Mouse (Mus musculus) neural tube, embryonic 15.5 days (tissue): Measurements from ENCODE around the gene Hexim2. TPM values are rescaled to one million over a fixed set of nuclear protein-coding genes. Genes with fewer than 3 reads are reported as not detected.

Experiments
- ATAC-seq: fragments of 200-750 bp; cut with Nextera tagmentation; 2 replicates; pipeline ENCODE4 v1.8.0; 2017; ENCODE audit warnings: mild to moderate bottlenecking, moderate TSS enrichment, moderate library complexity; ENCODE audit not compliant: low FRiP score
- H3K27ac ChIP-seq: fragments of 300-500 bp; sonication (generic); replicated peaks from 2 replicates; pipeline ENCODE4 v1.5.1; 2015; ENCODE audit warnings: mild to moderate bottlenecking, inconsistent platforms
- H3K27me3 ChIP-seq: fragments of 300-500 bp; sonication (generic); replicated peaks from 2 replicates; pipeline ENCODE4 v1.6.1; 2015; ENCODE audit warnings: inconsistent platforms
- H3K36me3 ChIP-seq: fragments of 300-500 bp; sonication (generic); 2 replicates; pipeline ENCODE4 v1.6.1; 2015; ENCODE audit warnings: inconsistent platforms
- H3K4me1 ChIP-seq: fragments of 300-500 bp; sonication (generic); 2 replicates; pipeline ENCODE4 v1.6.1; 2015; ENCODE audit warnings: inconsistent platforms
- H3K4me2 ChIP-seq: fragments of 300-500 bp; sonication (generic); 2 replicates; pipeline ENCODE4 v1.6.1; 2015; ENCODE audit warnings: inconsistent platforms, mild to moderate bottlenecking, moderate library complexity
- H3K4me3 ChIP-seq: fragments of 300-500 bp; sonication (generic); replicated peaks from 2 replicates; pipeline ENCODE4 v1.5.1; 2015; ENCODE audit warnings: mild to moderate bottlenecking, inconsistent platforms
- H3K9ac ChIP-seq: fragments of 300-500 bp; sonication (generic); replicated peaks from 2 replicates; pipeline ENCODE4 v1.6.1; 2015; ENCODE audit warnings: mild to moderate bottlenecking, inconsistent platforms
- H3K9me3 ChIP-seq: fragments of 300-500 bp; sonication (generic); replicated peaks from 2 replicates; pipeline ENCODE4 v1.6.1; 2016; ENCODE audit warnings: inconsistent platforms
- WGBS: fragments of 180-500 bp; shearing (Covaris S2); methylation state at CpG from one replicate; pipeline ENCODE4 v1.1.7; 2015; ENCODE audit warnings: mixed read lengths; 5-methylcytosine and 5-hydroxymethylcytosine counted together
- polyA plus RNA-seq: library from polyadenylated mRNA; unstranded; fragments of >200 nt; fragmentation: Nextera tagmentation; extraction: Ambion mirVana; gene quantifications from 2 replicates; pipeline ENCODE4 v1.2.1, GENCODE M21; 2015

Hexim2 gene
- polyA plus RNA-seq = 28.4 and 29.0 TPM in 2 replicates

DNA sequence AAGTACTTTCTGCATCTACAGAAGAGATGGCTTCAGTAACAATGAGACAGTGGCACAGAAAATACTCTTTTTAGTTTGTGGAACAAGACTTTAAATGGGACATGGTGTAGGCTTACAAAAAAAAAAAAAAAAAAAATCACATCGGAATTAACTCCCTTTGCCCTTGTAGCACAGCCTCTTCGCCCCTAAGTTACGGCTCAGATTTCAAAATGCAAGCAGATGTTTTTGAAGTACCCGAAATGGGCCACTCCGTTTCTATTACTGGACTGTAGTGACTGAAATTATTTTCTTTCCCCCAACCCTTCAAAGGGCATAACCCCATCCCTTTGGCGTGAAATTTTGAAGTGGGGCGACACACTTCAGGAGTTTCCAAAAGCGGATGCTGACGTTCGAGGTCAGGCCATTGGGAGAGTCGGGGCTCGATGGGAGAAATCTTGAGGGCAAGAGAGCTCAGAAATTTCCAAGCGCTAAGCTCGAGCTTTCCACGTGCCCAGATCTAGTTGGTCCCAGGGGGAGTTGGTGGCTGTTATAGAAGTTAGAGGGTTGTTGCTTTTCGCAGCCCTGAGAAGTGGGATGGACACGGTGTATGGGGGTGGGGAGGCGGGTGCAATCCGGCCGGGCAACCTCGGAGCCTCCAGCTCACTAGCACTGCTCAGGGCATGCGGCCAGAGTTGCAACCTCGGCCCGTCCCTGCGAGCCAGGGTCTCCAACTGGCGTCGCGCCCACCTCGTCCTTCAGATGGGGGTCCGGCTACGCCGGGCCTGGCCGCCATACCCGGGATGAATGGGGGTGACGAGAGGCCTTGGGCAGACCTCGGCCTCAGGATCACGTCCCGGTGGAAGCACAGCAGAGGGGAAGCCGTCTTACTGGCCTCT, at the start of gene Hexim2:
Gene Hexim2 (plus strand): TSS at position 729 of the 875 bp plus-strand sequence.
- Histone ChIP-seq H3K27ac (peak within 1 kb of the TSS; percentile 99), H3K4me2 (peak within 1 kb of the TSS; percentile 85), H3K27me3 (no peaks in the 10 kb centered on the region), H3K9me3 (no peaks in the 10 kb centered on the region), H3K4me1 (peaks cover 54% of the 10 kb centered on the region), H3K36me3 (no peaks in the 10 kb centered on the region), H3K9ac (peak within 1 kb of the TSS; percentile 94), H3K4me3 (peak within 1 kb of the TSS; percentile 80)
- under 1% methylated on average over 39 of the region's 39 CpGs for WGBS
- ATAC-seq = peak; percentile 70

DNA sequence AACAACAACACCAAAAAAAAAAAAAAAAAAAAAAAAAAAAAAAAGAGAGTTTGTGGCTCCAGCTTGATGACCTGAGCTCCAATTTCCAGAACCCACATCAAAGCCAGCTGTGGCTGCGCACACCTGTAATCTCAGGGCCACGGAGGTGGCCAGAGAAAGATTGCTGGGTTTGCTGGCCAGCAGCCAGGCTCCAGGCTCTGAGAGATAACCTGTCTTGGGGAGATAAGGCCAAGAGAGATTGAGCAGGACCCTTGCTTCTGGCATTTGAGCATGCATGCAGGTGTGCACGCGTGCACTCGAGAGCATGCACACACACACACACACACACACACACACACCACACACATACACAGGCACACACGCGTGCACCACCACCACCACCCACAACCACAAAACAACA, 38.9 kb upstream of the Hexim2 start:
- H3K9ac ChIP-seq = no peak overlapping the region
- H3K4me3 ChIP-seq = no peak overlapping the region
- H3K4me2 ChIP-seq = no peak overlapping the region
- H3K4me1 ChIP-seq = no peaks in the 10 kb centered on the region
- peaks cover 8% of the 10 kb centered on the region for H3K27me3 ChIP-seq
- WGBS = 89% methylated on average over 7 of the region's 7 CpGs
- ATAC-seq = no peak
- no peaks in the 10 kb centered on the region for H3K36me3 ChIP-seq
- no peak overlapping the region for H3K27ac ChIP-seq
- H3K9me3 ChIP-seq = no peaks in the 10 kb centered on the region

DNA sequence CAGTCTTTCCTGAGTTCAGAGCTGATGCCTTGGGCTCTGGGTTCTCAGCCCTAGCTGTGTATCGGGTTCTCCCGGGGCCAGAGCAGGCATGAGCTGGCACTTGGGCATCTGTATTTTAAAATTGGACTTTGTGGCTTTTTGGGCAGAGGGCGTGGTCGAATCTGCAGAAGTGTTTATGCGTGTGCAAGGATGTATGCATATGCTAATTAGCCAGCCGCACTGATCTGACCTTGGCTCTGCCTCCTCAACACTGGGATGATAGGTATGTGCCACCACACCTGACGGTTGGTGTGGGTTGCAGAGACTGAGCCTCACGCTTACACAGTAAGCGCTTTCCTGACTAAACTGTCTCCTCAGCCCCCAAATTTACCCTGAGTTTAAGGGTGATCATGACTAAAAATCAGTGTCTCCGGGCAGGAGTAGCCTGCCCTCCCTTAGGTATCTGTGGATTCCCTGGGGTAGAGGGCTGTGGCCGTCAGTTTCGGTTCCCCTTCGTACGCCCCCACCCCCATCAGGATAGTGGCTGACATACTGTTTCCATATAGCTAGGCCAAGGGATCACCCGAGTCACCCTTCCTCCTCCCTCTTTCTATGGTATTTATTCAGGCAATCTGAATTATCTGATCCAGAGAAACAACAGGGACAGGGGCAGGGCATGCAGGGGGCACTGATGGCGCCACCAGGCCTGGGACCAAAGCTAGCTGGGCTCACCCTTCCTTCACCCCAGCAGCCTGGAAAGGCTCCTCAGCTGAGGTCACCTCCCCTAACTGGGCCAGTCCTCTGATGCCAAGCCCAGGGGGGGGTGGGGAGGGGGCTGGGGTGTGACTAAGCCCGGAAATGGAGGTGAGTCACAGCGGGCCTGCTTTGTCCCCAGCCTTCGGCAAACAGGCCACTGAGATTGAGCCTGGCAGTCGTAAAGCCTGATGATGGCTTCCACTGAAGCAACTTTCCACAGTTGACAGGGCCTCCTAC, 38.1 kb upstream of the Hexim2 start:
- WGBS = 63% methylated on average over 20 of the region's 20 CpGs
- ATAC-seq = no peak

DNA sequence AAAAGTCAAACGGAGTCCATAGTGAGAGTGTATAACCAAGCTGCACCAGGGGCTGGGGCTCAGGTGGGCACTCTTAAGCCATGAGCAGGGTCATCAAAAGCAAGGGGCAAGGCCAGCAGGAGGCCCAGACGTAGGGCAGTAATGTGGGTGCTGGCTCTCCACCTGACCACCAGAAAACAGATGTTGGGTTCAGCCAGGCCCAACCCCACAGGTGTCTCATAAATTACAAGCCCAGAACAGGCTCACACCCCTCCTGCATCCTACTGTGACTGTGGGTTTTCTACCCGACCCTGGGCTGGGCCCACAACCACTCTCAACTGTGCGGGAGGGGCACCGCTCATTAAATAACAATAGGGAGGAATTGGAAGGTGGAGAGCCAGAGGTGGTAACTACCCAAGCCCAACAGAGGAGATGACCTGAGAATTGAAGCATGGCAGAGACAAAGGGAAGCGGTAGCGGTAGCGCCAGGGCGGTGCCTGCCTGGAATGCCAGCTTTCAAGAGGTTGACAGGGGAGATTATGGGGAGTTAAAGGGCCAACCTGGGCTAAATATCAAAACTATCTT, 37.0 kb upstream of the Hexim2 start:
- no peak for ATAC-seq
- no peaks in the 10 kb centered on the region for H3K4me1 ChIP-seq
- H3K4me3 ChIP-seq = no peak overlapping the region
- H3K9ac ChIP-seq = no peak overlapping the region
- no peaks in the 10 kb centered on the region for H3K36me3 ChIP-seq
- H3K27me3 ChIP-seq = peaks cover 27% of the 10 kb centered on the region
- H3K9me3 ChIP-seq = no peaks in the 10 kb centered on the region
- WGBS = 40% methylated on average over 9 of the region's 9 CpGs
- H3K4me2 ChIP-seq = no peak overlapping the region
- no peak overlapping the region for H3K27ac ChIP-seq

More for the DNA sequence above, 38.1 kb upstream of the Hexim2 start:
- H3K4me2 ChIP-seq = no peak overlapping the region
- no peaks in the 10 kb centered on the region for H3K4me1 ChIP-seq
- no peaks in the 10 kb centered on the region for H3K9me3 ChIP-seq
- H3K9ac ChIP-seq = no peak overlapping the region
- peaks cover 16% of the 10 kb centered on the region for H3K27me3 ChIP-seq
- no peaks in the 10 kb centered on the region for H3K36me3 ChIP-seq
- H3K27ac ChIP-seq = no peak overlapping the region
- H3K4me3 ChIP-seq = no peak overlapping the region

DNA sequence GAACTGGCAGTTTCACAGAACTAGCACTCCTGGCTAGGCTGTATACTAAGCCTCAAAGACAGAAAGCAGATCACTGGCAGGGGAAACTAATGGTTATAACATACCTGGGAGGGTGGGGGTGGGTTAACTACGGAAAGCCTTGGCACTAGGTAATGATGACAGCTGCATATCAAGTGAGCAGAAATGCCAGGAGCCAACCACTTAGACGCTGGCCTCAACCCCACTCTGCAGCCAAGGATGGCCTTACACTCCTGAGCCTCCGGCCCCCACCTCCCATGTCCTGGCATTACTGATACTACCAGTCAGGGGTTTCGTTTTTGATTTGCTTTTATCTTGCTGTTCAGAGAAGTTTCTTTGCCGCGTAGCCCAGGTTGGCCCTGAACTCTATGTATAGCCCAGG, 36.4 kb upstream of the Hexim2 start:
- H3K27ac ChIP-seq = no peak overlapping the region
- 88% methylated on average over 6 of the region's 6 CpGs for WGBS
- no peaks in the 10 kb centered on the region for H3K36me3 ChIP-seq
- no peaks in the 10 kb centered on the region for H3K9me3 ChIP-seq
- no peak overlapping the region for H3K4me3 ChIP-seq
- no peak overlapping the region for H3K9ac ChIP-seq
- H3K27me3 ChIP-seq = peaks cover 33% of the 10 kb centered on the region
- peaks cover under 1% of the 10 kb centered on the region for H3K4me1 ChIP-seq
- no peak for ATAC-seq
- no peak overlapping the region for H3K4me2 ChIP-seq

DNA sequence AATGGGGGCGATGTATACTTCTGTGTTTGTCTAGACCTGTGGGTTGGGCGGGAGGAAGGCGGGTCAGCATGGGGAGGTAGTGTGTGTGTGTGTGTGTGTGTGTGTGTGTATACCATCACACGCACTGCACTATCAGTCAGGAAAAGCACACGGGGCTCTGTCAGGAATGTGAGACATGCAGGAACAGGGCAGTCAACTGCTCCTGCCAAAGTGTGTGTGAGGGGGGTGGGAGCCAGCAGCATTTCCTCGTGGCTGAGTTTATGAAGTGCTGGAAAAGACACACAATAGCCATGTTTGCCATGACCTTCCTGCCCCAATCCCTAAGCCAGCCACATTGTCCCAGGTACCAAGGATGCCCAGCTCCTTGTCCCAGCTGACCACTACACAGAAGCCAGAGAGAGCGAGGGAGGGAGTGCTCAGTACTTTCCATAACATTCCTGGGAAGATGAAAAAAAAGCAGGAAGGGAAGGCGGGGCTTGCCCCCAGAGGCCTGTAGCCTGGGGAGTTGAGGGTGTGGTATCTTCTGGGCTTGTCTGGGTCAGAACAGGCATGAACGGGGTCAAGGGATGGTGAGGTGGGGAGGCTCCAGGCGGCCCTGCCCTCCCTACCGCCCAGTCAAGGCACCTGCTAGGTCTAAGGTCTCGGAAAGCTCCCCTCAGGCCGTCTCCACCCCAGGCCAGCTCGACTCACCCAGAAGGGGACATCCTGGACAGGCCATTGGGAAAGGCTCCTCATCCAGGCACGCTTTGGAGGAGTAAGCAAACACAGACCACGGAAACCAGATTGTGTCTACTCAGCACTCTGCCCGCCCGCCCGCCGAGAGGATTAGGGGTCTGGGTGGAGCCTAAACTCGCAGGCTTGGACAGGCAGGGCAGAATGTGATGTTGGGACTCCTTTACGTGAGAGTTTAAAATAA, 35.0 kb upstream of the Hexim2 start:
- peaks cover 15% of the 10 kb centered on the region for H3K4me1 ChIP-seq
- no peak overlapping the region for H3K4me2 ChIP-seq
- no peak overlapping the region for H3K4me3 ChIP-seq
- H3K27me3 ChIP-seq = peaks cover 41% of the 10 kb centered on the region
- no peak overlapping the region for H3K27ac ChIP-seq
- H3K9me3 ChIP-seq = no peaks in the 10 kb centered on the region
- no peak for ATAC-seq
- no peak overlapping the region for H3K9ac ChIP-seq
- H3K36me3 ChIP-seq = no peaks in the 10 kb centered on the region
- WGBS = 32% methylated on average over 22 of the region's 22 CpGs

DNA sequence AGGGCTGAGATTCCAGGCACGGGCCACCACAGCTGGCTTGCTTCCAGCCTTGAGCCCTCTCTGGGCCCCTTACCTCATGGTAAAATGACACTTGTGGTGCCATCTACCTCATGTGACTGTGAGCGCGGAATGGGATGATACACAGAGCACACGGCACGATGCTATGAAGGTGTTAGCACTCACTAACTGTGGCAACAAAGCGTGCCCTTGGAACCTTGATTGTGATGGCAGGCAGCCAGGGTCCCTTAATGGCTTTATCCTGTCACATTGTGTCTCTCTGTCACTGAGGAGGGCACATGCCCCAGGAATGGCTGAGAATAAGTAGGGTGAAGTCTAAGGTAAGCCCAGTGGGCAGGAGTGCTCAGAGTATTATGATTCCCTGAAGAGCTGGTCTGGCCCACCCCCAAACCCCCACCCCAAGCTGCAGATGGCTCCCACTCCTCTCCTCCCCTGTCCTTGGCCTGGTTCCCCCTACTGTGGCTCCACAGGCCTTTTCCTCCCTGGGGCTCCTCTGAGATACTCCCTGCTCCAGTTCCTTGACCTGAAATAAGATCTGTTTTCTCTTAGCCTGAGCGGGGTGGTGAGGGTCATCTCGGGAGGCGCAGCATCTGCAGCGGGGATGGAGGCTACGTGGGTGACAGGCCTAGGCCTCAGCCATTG, 33.6 kb upstream of the Hexim2 start:
- Histone ChIP-seq H3K4me3 (no peak overlapping the region), H3K27me3 (peaks cover 42% of the 10 kb centered on the region), H3K9me3 (no peaks in the 10 kb centered on the region), H3K4me2 (no peak overlapping the region), H3K9ac (no peak overlapping the region), H3K36me3 (no peaks in the 10 kb centered on the region), H3K27ac (no peak overlapping the region), H3K4me1 (peaks cover 26% of the 10 kb centered on the region)
- ATAC-seq = no peak
- 69% methylated on average over 11 of the region's 11 CpGs for WGBS

DNA sequence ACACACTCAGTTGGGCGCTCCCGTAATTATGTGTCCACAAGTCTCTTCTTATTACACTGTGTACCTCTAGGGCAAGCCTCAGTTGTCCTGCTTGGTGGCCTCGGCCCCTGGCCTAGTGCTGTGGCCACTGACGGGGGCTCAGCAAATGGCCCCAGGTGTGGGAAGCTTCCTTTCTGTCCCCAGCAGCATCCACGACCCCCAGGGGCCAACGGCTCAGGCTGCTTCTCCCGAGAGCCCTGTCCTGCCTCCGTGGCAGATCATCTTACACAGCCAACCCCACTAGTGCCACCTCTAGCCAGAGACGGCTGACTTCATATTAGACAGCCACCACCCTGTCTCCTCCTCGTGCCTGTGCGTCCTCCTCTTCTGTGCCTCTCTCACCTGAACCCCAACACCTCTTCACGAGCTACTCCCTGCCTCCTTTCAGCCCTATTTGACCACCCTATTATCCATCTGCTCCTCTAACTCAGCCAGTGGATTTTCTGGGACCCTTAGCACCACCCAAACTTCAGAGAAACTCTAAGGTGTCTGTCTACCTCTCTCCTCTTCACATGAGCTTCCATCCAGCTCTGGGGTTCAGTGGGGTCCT, 32.8 kb upstream of the Hexim2 start:
- Histone ChIP-seq H3K4me2 (no peak overlapping the region), H3K4me3 (no peak overlapping the region), H3K36me3 (no peaks in the 10 kb centered on the region), H3K27ac (no peak overlapping the region), H3K27me3 (peaks cover 48% of the 10 kb centered on the region), H3K4me1 (peaks cover 26% of the 10 kb centered on the region), H3K9ac (no peak overlapping the region), H3K9me3 (no peaks in the 10 kb centered on the region)
- no peak for ATAC-seq
- 57% methylated on average over 12 of the region's 12 CpGs for WGBS

DNA sequence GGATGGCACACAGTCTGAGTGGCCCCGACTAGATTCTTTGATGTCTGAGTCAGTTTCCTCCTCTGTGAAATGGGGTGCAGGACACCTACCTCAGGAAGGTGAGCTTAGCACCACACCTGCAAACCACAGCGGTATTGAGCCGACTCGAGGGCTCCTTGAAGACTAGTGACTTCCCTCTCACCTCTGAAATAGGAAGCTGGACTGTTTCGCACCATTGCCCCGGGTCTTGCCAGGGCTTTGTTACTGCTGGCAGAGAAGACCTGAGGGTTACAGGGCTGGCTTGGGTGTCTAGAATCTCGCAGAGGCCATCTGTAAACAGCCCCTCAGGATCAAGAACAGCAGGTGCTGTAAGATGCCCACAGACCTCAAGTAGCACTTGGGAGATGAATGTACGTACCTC, 31.9 kb upstream of the Hexim2 start:
- Histone ChIP-seq H3K4me2 (no peak overlapping the region), H3K27me3 (peaks cover 53% of the 10 kb centered on the region), H3K27ac (no peak overlapping the region), H3K36me3 (no peaks in the 10 kb centered on the region), H3K9ac (no peak overlapping the region), H3K4me3 (no peak overlapping the region), H3K9me3 (no peaks in the 10 kb centered on the region), H3K4me1 (peaks cover 26% of the 10 kb centered on the region)
- no peak for ATAC-seq
- 79% methylated on average over 8 of the region's 8 CpGs for WGBS

DNA sequence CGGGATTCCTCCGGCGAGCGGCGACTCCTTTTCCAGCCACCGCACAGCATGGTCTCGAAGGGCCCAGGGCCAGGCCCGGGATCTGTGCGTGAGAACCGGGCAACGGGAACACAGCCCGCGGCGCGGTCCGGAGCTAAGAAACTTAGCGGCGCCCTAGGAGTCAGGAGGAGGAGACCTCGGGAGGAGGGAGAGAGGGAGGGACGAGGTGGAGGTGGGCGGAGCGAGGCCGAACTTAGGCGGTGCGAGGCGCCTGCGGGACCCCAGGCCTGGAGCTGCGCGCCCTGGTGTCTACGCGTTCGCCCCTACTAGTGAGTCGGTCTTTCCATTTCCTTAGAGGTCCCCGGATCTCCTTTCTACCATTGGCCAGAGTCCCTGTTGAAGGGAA, 30.8 kb upstream of the Hexim2 start, which contains the start of the genes Plcd3 and Acbd4:
Gene Plcd3 (minus strand): TSS at position 178 of the 385 bp plus-strand sequence.
Gene Acbd4 (plus strand): TSS at position 202 of the 385 bp plus-strand sequence.
- ATAC-seq = peak; percentile 58
- Histone ChIP-seq H3K9me3 (no peaks in the 10 kb centered on the region), H3K9ac (peak within 1 kb of the TSS; percentile 44), H3K27ac (no peak within 1 kb of the TSS), H3K4me1 (peaks cover 26% of the 10 kb centered on the region), H3K4me2 (peak within 1 kb of the TSS; percentile 92), H3K4me3 (peak within 1 kb of the TSS; percentile 52), H3K27me3 (peaks cover 50% of the 10 kb centered on the region), H3K36me3 (no peaks in the 10 kb centered on the region)
- under 1% methylated on average over 34 of the region's 34 CpGs for WGBS
